Mouse (Mus musculus) embryonic facial prominence, embryonic 10.5 days (tissue): ENCODE measurements around the gene Mpg. TPM values are rescaled to one million over a fixed set of nuclear protein-coding genes. Genes with fewer than 3 reads are reported as not detected.

Experiments
- DNase-seq: peaks from one replicate; pipeline ENCODE4 v3.0.0-alpha.2; 2017; ENCODE audit warnings: low spot score
- H3K27ac ChIP-seq: fragments of 300-500 bp; sonication (generic); replicated peaks from 2 replicates; pipeline ENCODE4 v1.5.1; 2016; ENCODE audit warnings: mild to moderate bottlenecking
- H3K27me3 ChIP-seq: fragments of 300-500 bp; sonication (generic); replicated peaks from 2 replicates; pipeline ENCODE4 v1.6.1; 2016; ENCODE audit warnings: low read depth, mild to moderate bottlenecking; ENCODE audit not compliant: poor library complexity, severe bottlenecking
- H3K36me3 ChIP-seq: fragments of 300-500 bp; sonication (generic); replicated peaks from 2 replicates; pipeline ENCODE4 v1.6.1; 2016; ENCODE audit warnings: mild to moderate bottlenecking, moderate library complexity
- H3K4me1 ChIP-seq: fragments of 300-500 bp; sonication (generic); 2 replicates; pipeline ENCODE4 v1.6.1; 2016
- H3K4me3 ChIP-seq: fragments of 300-500 bp; sonication (generic); 2 replicates; pipeline ENCODE4 v1.5.1; 2016; ENCODE audit warnings: mild to moderate bottlenecking, moderate library complexity
- H3K9me3 ChIP-seq: fragments of 300-500 bp; sonication (generic); 2 replicates; pipeline ENCODE4 v1.6.1; 2016; ENCODE audit warnings: mild to moderate bottlenecking
- WGBS: fragments of 180-500 bp; shearing (Covaris S2); methylation state at CpG from one replicate; pipeline ENCODE4 v1.1.7; 2016; 5-methylcytosine and 5-hydroxymethylcytosine counted together
- polyA plus RNA-seq: library from polyadenylated mRNA; unstranded; fragments of >200 nt; fragmentation: Nextera tagmentation; extraction: Ambion mirVana; gene quantifications from 2 replicates; pipeline ENCODE4 v1.2.1, GENCODE M21; 2016

Gene Mpg
- polyA plus RNA-seq: 31.3 and 33.2 TPM in 2 replicates

DNA sequence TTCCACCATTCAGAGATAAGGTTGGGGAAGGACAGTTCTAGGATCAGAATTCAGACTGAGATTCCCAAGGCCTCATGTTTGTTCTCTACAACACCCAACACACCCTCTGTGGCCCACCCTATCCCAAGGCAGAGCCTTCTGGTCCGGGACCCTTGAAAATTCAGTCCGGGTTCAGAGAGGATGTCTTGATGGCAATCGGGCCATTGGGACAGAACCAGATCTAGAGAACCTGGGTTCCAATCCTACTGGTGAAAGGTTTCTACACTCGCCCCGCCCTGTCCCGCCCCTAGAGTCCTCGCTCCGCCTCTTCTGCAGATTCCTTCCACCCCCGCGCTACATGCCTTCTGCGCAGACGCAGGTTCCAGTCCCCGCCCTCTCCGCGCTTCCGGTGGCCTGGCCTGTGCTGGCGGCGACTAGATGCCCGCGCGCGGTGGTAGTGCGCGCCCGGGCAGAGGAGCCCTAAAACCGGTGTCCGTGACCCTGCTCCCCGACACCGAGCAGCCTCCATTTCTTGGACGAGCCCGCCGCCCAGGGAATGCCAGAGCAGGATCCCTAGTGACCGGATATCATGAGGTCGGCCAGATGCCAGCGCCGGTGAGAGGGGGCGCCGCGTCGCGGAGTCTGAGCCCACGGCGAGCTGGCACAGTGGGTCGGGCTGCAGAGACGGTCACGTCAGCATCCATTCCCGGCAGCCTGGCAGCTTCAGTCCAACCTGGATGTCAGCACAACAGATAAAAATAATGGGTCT, at the start of gene Mpg:
Gene Mpg, plus strand, starts transcription at position 382 of the 748 bp plus-strand sequence.
- Histone ChIP-seq H3K9me3 (no peaks in the 10 kb centered on the region), H3K27ac (peak within 1 kb of the TSS; percentile 90), H3K4me1 (peaks cover 61% of the 10 kb centered on the region), H3K4me3 (peak within 1 kb of the TSS; percentile 69), H3K36me3 (peaks cover 34% of the 10 kb centered on the region), H3K27me3 (peaks cover 17% of the 10 kb centered on the region; the same call in 1 of the 2 replicates)
- peak; percentile 92 for DNase-seq
- 3% methylated on average over 47 of the region's 47 CpGs for WGBS

DNA sequence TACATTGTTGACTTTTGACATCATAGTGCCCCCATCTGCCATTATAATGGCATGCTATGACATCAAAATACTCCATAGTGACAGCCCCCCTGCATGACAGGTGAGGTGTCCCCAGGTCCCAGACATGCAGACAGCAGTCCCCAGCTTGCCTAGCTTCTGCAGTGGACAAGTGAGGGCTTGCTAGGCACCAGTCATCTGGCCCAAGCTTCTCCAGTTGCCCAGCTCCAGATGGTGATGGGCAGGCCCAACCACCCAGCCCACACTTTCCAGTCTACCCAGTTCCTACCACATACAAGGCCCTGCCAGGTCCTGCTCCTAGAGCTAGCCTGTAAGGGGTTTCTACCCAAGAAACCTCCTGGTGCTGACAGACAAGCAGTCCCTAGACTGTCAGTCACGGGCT, 47.8 kb upstream of the Mpg start:
- Histone ChIP-seq H3K36me3 (no peaks in the 10 kb centered on the region), H3K27me3 (no peaks in the 10 kb centered on the region), H3K4me1 (no peaks in the 10 kb centered on the region), H3K4me3 (no peak overlapping the region), H3K9me3 (no peaks in the 10 kb centered on the region), H3K27ac (no peak overlapping the region)
- WGBS: 83% methylated on average over 1 of the region's 1 CpGs
- no peak for DNase-seq

DNA sequence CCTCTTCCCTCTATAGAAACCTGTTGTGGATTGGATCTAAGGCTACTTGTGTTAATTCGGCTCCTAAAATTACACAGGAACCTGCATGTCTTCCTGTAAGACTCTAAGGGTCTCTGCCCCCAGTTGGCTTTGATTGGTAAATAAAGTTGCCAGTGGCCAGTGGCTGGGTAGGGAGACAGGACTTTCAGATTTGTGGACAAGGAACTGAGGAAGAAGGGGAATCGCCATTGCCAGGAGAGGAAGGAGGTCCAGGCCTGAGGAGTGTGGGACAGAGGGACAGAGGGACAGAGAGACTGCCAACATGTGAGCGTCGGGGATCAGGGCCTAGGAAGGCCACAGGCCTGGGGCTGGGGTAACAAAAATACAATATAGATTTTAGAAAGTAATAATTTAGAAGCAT, 45.1 kb upstream of the Mpg start:
- Histone ChIP-seq H3K4me1 (no peaks in the 10 kb centered on the region), H3K9me3 (no peaks in the 10 kb centered on the region), H3K36me3 (no peaks in the 10 kb centered on the region), H3K27me3 (no peaks in the 10 kb centered on the region), H3K4me3 (no peak overlapping the region), H3K27ac (no peak overlapping the region)
- 77% methylated on average over 4 of the region's 4 CpGs for WGBS
- DNase-seq: no peak

DNA sequence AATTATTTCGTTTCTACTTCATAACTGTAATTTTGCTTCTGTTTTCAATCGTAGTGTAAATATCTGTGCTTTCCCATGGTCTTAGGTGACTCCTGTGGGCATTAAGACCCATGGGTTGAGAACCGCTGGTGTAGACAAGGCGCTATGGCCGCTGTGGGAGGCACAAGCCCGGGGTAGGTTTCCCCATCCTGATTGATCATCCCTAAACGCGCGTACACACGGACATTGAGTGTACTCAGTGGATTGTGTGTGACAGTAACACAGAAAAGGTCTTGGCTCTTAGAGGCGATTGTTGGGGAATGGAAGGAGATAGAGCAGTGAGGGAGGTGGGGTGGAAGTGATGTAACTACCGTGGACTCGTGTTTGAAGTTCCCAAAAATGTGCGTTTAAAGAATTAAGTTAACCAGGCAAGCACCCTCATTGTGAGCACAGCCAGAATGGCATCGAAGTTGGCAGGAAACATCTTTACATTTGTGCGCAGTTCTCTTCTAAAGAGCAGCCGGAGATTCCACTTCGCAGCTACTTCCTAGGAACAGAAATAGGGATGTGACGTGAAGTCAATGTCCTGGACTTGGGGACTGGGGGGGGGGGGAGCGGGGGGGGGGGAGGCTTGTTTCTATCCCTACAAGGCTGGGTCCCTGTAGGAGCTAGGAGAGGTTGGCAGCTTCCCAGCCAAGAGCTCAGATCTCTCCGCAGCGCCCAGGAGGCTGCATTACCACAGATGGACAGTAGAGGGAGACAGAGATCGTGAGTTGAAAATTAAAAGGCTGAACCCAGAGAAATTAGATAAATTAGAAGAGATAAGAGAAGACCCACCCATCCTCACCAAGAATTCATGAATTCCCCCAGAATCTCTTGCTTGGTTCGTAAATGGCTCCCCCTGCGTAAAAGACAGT, 44.1 kb upstream of the Mpg start:
- no peaks in the 10 kb centered on the region for H3K27me3 ChIP-seq
- 47% methylated on average over 25 of the region's 25 CpGs for WGBS

DNA sequence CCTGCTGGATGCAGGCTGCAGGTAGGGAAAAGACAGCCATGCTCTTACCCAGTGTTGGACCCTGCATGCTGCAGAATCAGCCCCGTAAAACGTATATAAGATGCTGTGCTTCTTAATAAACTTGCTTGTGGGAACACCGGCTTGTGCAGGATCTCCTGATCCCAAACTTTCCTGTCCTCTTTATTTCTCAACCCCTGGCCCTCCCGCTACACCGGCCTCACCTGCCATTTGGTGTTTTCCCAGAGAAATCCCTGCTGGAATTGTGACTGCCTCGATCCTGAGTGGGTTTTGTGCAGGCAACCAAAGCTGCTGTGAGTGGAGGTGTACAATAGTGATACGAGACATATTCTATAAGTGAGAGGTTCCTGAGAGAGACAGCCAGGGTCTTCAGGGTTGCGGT, 41.8 kb upstream of the Mpg start:
- no peaks in the 10 kb centered on the region for H3K9me3 ChIP-seq
- no peaks in the 10 kb centered on the region for H3K36me3 ChIP-seq
- no peak overlapping the region for H3K4me3 ChIP-seq
- no peaks in the 10 kb centered on the region for H3K27me3 ChIP-seq
- H3K27ac ChIP-seq: no peak overlapping the region
- H3K4me1 ChIP-seq: peaks cover under 1% of the 10 kb centered on the region; the same call in 1 of the 2 replicates
- DNase-seq: no peak
- WGBS: 89% methylated on average over 8 of the region's 8 CpGs

More for the DNA sequence above, 44.1 kb upstream of the Mpg start:
- DNase-seq: peak; percentile 77
- no peaks in the 10 kb centered on the region for H3K36me3 ChIP-seq
- no peak overlapping the region for H3K27ac ChIP-seq
- H3K4me3 ChIP-seq: no peak overlapping the region
- no peaks in the 10 kb centered on the region for H3K4me1 ChIP-seq
- H3K9me3 ChIP-seq: no peaks in the 10 kb centered on the region

DNA sequence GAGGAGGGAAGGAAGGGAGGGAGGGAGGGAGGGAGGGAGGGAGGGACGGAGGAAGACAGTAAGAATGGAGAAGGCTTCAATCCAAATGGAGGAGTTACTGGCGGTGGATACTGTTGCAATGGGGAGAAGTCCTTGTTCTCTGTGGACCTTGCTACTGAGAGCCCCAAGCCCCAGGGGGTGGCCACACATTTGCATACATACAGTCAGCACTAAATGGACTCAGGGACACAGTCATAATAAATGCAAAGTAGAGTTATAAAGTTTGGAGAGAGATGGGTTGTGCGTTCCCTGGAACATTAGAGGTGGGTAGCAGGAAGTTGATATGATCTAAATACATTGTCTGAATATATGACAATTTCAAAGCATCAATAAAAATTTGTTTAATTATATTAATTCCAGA, 40.3 kb upstream of the Mpg start:
- H3K27ac ChIP-seq: no peak overlapping the region
- 88% methylated on average over 3 of the region's 3 CpGs for WGBS
- H3K27me3 ChIP-seq: no peaks in the 10 kb centered on the region
- H3K4me3 ChIP-seq: no peak overlapping the region
- H3K4me1 ChIP-seq: peaks cover 8% of the 10 kb centered on the region; the same call in 1 of the 2 replicates
- no peak for DNase-seq
- H3K36me3 ChIP-seq: no peaks in the 10 kb centered on the region
- no peaks in the 10 kb centered on the region for H3K9me3 ChIP-seq

DNA sequence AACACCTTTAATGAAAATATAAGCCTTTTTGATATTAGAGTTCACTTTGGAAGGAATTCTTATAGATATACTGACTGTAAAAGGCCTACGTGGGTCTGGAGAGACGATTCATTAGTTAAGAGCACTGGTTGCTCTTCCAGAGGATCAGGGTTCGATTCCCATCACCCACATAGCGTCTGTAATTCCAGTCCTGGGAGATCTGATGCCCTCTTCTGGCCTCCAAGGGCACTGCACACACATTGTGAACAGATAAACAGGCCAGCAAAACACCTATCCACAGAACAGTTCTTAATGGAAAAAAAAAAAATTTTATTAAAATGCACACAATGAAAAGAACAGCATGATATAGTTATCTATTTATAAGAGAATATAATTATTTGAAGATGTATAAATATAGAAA, 39.0 kb upstream of the Mpg start:
- Histone ChIP-seq H3K9me3 (no peaks in the 10 kb centered on the region), H3K27me3 (no peaks in the 10 kb centered on the region), H3K4me1 (peaks cover 8% of the 10 kb centered on the region; the same call in 1 of the 2 replicates), H3K4me3 (no peak overlapping the region), H3K27ac (no peak overlapping the region), H3K36me3 (no peaks in the 10 kb centered on the region)
- 91% methylated on average over 4 of the region's 4 CpGs for WGBS
- no peak for DNase-seq

DNA sequence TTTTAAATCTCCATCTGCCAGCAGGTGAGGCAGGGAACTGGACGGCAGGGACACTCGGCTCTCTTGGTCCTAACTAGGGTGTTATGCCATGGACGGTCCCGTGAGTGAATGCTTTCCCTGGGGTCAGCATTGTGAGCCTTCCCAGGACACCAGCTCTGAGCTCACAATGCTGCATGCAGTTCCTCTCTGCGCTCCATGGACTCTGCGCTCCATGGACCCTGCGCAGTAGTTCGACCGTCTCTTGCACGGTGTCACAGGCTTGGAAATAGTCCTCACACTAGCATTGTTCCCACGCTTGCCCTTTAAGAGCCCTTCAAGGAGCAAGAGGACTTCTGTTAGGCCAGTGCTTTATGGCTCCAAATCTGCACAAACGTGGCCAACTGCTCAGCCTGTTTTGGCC, 37.4 kb upstream of the Mpg start:
- H3K27ac ChIP-seq: no peak overlapping the region
- H3K4me3 ChIP-seq: no peak overlapping the region
- no peaks in the 10 kb centered on the region for H3K9me3 ChIP-seq
- H3K27me3 ChIP-seq: no peaks in the 10 kb centered on the region
- DNase-seq: no peak
- WGBS: 84% methylated on average over 12 of the region's 12 CpGs
- no peaks in the 10 kb centered on the region for H3K36me3 ChIP-seq
- peaks cover 15% of the 10 kb centered on the region for H3K4me1 ChIP-seq

DNA sequence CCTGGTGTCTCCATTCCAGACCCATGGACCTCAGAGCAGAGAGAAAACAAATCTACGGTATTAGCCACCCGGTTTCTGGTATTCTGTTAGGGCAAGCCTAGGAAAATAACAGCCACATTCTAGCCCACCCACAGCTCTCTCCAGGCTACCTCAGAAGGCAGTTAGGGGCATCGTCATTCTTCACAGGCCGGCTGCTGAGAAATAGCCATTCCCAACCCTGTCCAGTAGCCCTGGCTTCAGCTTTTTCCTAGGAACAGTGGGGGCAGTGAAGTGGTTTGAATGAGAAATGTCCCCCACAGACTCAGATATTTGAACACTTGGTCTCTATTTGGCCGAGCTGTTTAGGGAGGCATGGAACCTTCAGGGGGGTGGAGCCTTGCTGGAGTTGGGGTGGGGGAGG, 36.9 kb upstream of the Mpg start:
- Histone ChIP-seq H3K4me3 (no peak overlapping the region), H3K4me1 (peaks cover 15% of the 10 kb centered on the region), H3K9me3 (no peaks in the 10 kb centered on the region), H3K27ac (no peak overlapping the region), H3K27me3 (peaks cover 3% of the 10 kb centered on the region), H3K36me3 (no peaks in the 10 kb centered on the region)
- 66% methylated on average over 5 of the region's 5 CpGs for WGBS
- DNase-seq: no peak

DNA sequence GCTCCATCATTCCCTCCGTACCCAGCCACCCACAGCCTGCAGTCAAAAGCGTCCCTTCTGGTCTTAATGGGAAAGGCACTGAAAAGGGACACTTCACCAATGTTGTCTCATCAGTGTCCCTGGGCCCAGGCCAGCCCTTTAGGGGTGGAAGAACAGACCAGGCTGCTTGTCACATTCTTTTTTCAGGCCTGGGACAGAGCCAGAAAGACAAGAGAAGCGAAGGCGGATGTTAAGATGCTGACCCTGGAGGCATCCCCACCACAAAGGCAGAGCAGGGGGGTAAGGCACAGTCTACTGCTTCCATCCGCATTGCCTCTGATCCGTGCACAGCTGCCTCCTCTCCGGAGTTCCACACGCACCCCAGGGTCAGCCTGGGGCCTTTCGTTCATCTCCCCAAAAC, 36.2 kb upstream of the Mpg start:
- H3K4me3 ChIP-seq: no peak overlapping the region
- peaks cover 15% of the 10 kb centered on the region for H3K4me1 ChIP-seq
- H3K9me3 ChIP-seq: no peaks in the 10 kb centered on the region
- no peak overlapping the region; the same call in 1 of the 2 replicates for H3K27ac ChIP-seq
- 79% methylated on average over 9 of the region's 9 CpGs for WGBS
- H3K36me3 ChIP-seq: no peaks in the 10 kb centered on the region
- peaks cover 6% of the 10 kb centered on the region for H3K27me3 ChIP-seq
- no peak for DNase-seq

DNA sequence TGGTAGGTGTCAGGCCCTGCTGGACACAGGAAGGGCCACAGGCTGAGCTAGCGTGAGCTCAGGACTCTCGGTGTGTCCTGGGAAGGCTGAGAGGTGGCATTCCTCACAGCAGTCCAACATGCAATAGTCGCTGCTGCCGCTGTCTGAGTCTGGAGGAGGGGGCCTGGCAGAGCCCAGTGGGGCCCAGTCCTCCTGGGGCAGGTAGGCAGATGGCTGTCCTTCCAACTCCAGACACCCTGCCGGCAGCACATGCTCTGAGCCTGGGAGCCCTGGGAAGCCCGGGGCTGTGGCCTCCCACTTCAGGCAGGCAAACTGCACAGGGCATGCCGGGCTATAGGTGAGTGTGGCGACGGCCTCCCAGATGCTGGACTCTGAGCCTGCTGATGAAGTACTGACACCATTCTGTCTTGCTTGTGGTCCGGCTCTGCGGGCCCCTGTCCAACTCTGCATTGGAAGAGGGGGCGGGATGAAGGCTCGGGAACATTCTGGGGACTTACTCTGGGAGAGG, 35.6 kb upstream of the Mpg start:
- WGBS: 72% methylated on average over 13 of the region's 13 CpGs
- no peaks in the 10 kb centered on the region for H3K36me3 ChIP-seq
- DNase-seq: no peak
- H3K27ac ChIP-seq: no peak overlapping the region; the same call in 1 of the 2 replicates
- no peaks in the 10 kb centered on the region for H3K9me3 ChIP-seq
- H3K27me3 ChIP-seq: peaks cover 6% of the 10 kb centered on the region
- no peak overlapping the region for H3K4me3 ChIP-seq
- H3K4me1 ChIP-seq: peaks cover 15% of the 10 kb centered on the region

DNA sequence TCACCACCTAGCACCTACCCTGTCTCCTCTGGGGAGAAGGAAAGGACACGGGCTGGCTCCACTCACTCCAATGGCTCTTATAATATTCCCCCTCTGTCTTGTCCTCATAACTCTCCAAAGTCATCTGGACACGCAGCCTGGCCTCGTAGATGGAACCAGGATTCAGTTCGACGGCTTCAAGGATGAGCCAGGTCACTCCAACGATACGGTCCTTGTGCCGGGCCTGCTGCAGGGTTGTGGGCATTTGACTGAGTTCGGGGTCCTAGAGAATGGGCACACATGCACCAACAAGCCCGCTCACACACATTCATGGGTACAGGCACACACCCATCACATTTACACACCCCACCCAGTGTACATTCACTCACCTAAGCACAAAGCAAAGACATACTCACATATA, 33.1 kb upstream of the Mpg start:
- Histone ChIP-seq H3K9me3 (no peaks in the 10 kb centered on the region), H3K4me3 (no peak overlapping the region), H3K27ac (no peak overlapping the region), H3K27me3 (peaks cover 8% of the 10 kb centered on the region), H3K36me3 (no peaks in the 10 kb centered on the region), H3K4me1 (peaks cover 22% of the 10 kb centered on the region)
- 91% methylated on average over 10 of the region's 10 CpGs for WGBS
- no peak for DNase-seq
